Mouse (Mus musculus) hindbrain, embryonic 15.5 days (tissue): ENCODE measurements around the gene Rhox1. TPM values are rescaled to one million over a fixed set of nuclear protein-coding genes. Genes with fewer than 3 reads are reported as not detected.

Experiments
- polyA plus RNA-seq: library from polyadenylated mRNA; unstranded; fragments of >200 nt; fragmentation: Nextera tagmentation; extraction: Ambion mirVana; gene quantifications from 2 replicates; pipeline ENCODE4 v1.2.1, GENCODE M21; 2015

Gene Rhox1
- polyA plus RNA-seq, 1 experiment from 2014 or later: not detected

Other genes starting within 250 kb of the Rhox1 start
- gene Sept6, start 230.5 kb downstream of the Rhox1 start, polyA plus RNA-seq: 68.8 and 73.5 TPM in 2 replicates
- gene Sowahd, start 173.4 kb downstream of the Rhox1 start, polyA plus RNA-seq: not detected in 2 replicates
- 265 and 321 TPM in 2 replicates for gene Rpl39, start 136.9 kb downstream of the Rhox1 start, polyA plus RNA-seq
- gene Upf3b, start 111.9 kb downstream of the Rhox1 start, polyA plus RNA-seq: 27.2 and 29.7 TPM in 2 replicates
- gene Nkap, start 95.5 kb downstream of the Rhox1 start, polyA plus RNA-seq: 21.5 and 22.6 TPM in 2 replicates
- 0.14 and 0.22 TPM in 2 replicates for gene Akap14, start 53.4 kb downstream of the Rhox1 start, polyA plus RNA-seq
- gene Ndufa1, start 31.1 kb downstream of the Rhox1 start, polyA plus RNA-seq: 730 and 823 TPM in 2 replicates
- gene Rnf113a1, start 31.0 kb downstream of the Rhox1 start, polyA plus RNA-seq: 22.8 and 23.3 TPM in 2 replicates
- gene Gm9, start 11.2 kb downstream of the Rhox1 start, polyA plus RNA-seq: not detected in 2 replicates
- not detected in 2 replicates for gene Rhox2a, start 22.7 kb upstream of the Rhox1 start, polyA plus RNA-seq
- not detected in 2 replicates for gene Rhox3a, start 27.7 kb upstream of the Rhox1 start, polyA plus RNA-seq
- gene Rhox4a, start 43.1 kb upstream of the Rhox1 start, polyA plus RNA-seq: not detected in 2 replicates
- not detected in 2 replicates for gene Rhox3a2, start 157.8 kb upstream of the Rhox1 start, polyA plus RNA-seq
- not detected in 2 replicates for gene Rhox4a2, start 168.6 kb upstream of the Rhox1 start, polyA plus RNA-seq
- gene Rhox2b, start 189.8 kb upstream of the Rhox1 start, polyA plus RNA-seq: not detected in 2 replicates
- not detected in 2 replicates for gene Rhox4b, start 210.2 kb upstream of the Rhox1 start, polyA plus RNA-seq
- gene Rhox2c, start 231.4 kb upstream of the Rhox1 start, polyA plus RNA-seq: not detected in 2 replicates
- gene Rhox3c, start 236.3 kb upstream of the Rhox1 start, polyA plus RNA-seq: not detected in 2 replicates